Mouse (Mus musculus) testis, adult 2 months (tissue): ENCODE measurements around the gene Dio1. TPM values are rescaled to one million over a fixed set of nuclear protein-coding genes. Genes with fewer than 3 reads are reported as not detected.

Experiments
- H3K27ac ChIP-seq: fragments of 200-500 bp; 2 replicates; pipeline ENCODE4 v1.5.1; 2012; ENCODE audit warnings: low read depth, low read length; ENCODE audit not compliant: control insufficient read depth, insufficient read depth
- H3K27me3 ChIP-seq: fragments of 200-500 bp; 2 replicates; pipeline ENCODE4 v1.6.1; 2012; ENCODE audit warnings: mild to moderate bottlenecking, low read length, moderate library complexity; ENCODE audit not compliant: control insufficient read depth, insufficient read depth
- H3K36me3 ChIP-seq: fragments of 200-500 bp; 2 replicates; pipeline ENCODE4 v1.6.1; 2012; ENCODE audit warnings: mild to moderate bottlenecking, low read length; ENCODE audit not compliant: control insufficient read depth, insufficient read depth
- H3K4me1 ChIP-seq: fragments of 200-500 bp; 2 replicates; pipeline ENCODE4 v1.6.1; 2012; ENCODE audit warnings: low read length; ENCODE audit not compliant: control insufficient read depth, insufficient read depth
- H3K4me3 ChIP-seq: fragments of 200-500 bp; 2 replicates; pipeline ENCODE4 v1.5.1; 2012; ENCODE audit warnings: low read depth, mild to moderate bottlenecking, low read length, moderate library complexity, mixed read lengths; ENCODE audit not compliant: control insufficient read depth
- CTCF ChIP-seq: fragments of 200-500 bp; IDR thresholded peaks from 2 replicates; pipeline ENCODE4 v1.5.1; 2012; ENCODE audit warnings: low read depth, mild to moderate bottlenecking, inconsistent platforms, low read length, moderate library complexity; ENCODE audit not compliant: control insufficient read depth, insufficient read depth, insufficient replicate concordance
- POLR2A ChIP-seq: fragments of 200-500 bp; IDR thresholded peaks from 2 replicates; pipeline ENCODE4 v1.6.1; 2012; ENCODE audit warnings: low read depth, mild to moderate bottlenecking, inconsistent platforms, low read length, moderate library complexity; ENCODE audit not compliant: control insufficient read depth
- polyA plus RNA-seq: library from polyadenylated mRNA; depleted of rRNA; stranded (reverse); fragments of >200 nt; gene quantifications from 2 replicates; pipeline ENCODE4 v1.2.3, GENCODE M21; 2012

Dio1 gene
- polyA plus RNA-seq, 1 experiment: 0.12 TPM

DNA sequence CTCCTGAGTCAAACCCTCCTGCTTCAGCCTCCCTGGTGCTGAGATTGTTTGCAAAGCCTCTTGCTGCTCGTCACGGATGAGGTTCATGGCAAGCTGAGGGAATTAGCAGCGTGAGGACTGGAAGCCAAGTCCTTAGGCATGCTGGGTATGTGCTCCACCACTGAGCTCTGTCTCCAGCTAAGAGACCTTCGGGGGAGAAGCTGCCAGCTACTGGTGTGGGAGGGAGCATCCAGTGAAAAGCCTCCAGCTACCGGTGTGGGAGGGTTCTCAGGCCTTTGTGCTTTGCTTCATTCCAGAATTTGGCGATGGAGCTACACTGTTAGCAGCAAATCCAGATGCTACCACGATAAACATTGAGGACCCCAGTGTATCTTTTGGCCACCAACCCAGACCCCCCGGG, 11.7 kb upstream of the Dio1 start:
- no peak for TF ChIP-seq POLR2A
- TF ChIP-seq CTCF: no peak
- no peaks in the 10 kb centered on the region for H3K27me3 ChIP-seq
- no peak overlapping the region for H3K4me3 ChIP-seq
- H3K4me1 ChIP-seq: peaks cover 10% of the 10 kb centered on the region
- H3K27ac ChIP-seq: no peak overlapping the region
- H3K36me3 ChIP-seq: no peaks in the 10 kb centered on the region

DNA sequence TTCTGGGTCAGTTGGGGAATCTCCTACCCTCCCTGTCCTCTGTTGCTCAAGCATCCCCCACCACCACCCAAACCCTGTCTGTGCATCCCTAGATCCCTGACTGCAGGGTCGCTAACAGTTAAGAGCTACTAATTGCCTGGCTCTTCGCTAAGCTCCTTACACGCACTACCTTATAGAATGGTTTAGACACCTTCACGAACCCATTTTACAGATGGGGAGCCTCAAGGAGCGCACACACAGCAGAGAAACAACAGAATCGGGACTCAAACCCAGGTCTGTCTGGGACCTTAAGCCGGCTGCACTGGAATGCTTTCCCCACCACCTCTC, 7.5 kb upstream of the Dio1 start:
- TF ChIP-seq CTCF: no peak
- TF ChIP-seq POLR2A: no peak
- peak overlapping the region; percentile 90 for H3K4me3 ChIP-seq
- H3K4me1 ChIP-seq: peaks cover 13% of the 10 kb centered on the region
- H3K27ac ChIP-seq: peak overlapping the region; percentile 34; the same call in 1 of the 2 replicates
- H3K27me3 ChIP-seq: no peaks in the 10 kb centered on the region
- H3K36me3 ChIP-seq: no peaks in the 10 kb centered on the region

DNA sequence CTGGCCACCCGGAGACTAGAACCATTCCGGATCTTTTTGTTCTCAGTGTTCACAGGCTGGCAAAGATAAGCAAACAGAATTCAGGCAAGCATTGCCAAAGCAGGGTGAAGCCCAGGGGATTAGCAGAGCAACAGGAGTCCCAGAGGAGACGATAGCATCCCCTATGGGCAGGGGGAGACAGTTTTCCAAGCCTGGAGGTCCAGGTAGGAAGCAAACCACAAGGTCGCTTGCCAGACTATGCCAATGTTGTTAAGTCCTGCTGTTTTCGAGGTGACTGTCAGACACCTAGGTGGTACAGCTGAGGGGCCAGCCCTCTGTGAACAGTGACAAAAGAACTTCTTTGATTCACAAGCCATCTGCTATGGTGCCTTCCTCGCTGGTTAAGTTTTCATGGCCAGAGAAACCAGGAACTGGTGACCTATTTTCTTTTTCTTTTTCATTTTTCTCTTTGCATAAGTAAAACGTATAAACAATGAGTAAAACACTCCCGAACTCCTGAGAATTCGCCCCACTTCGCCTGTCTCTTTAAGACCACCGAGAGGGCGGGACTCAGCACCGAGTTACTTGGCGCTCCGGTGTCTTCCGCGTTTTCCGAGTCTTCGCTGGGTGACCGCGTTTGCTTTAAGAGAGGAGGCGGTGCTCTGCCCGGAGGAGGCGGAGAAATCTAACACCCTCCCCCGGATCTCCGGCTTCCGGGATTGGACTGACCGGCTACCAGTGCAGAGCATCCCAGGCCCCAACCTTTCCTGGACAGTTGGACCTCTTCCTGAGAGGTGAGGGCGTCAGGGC, 6.9 kb upstream of the Dio1 start, which contains the start of gene Yipf1:
Gene Yipf1, plus strand, starts transcription at position 674 of the 789 bp plus-strand sequence.
- H3K27me3 ChIP-seq: no peaks in the 10 kb centered on the region
- peak within 1 kb of the TSS; percentile 55 for H3K27ac ChIP-seq

DNA sequence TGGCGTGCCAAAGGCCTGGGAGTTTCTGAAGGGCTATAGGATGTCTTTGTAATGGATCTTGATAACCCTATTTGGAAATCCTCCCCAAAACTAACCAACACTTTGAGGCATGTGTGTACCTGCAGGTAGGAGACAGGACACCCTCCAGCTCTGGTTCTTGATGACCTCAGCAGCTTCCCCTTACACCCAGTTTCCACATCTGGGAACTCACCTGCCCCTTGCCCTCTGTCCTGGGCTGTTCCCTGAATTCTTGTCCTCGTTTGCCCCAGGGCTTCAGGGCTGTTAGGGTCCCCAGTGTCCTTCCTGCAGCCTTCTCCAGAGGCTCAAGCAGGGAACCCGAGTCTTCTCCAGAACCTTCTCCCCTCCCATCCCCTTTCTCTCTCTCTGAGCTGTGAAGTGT, 3.4 kb downstream of the Dio1 start:
- Histone ChIP-seq H3K36me3 (no peaks in the 10 kb centered on the region), H3K27me3 (no peaks in the 10 kb centered on the region), H3K27ac (no peak overlapping the region), H3K4me3 (no peak overlapping the region), H3K4me1 (peaks cover 2% of the 10 kb centered on the region; the same call in 1 of the 2 replicates)
- no peak for TF ChIP-seq POLR2A
- TF ChIP-seq CTCF: no peak

More for the DNA sequence above, 6.9 kb upstream of the Dio1 start, which contains the start of gene Yipf1:
- Histone ChIP-seq H3K4me1 (peaks cover 13% of the 10 kb centered on the region), H3K36me3 (no peaks in the 10 kb centered on the region), H3K4me3 (peak within 1 kb of the TSS; percentile 90)
- TF ChIP-seq CTCF (no peak; the same call in 1 of the 2 replicates), POLR2A (peak; percentile 44)

DNA sequence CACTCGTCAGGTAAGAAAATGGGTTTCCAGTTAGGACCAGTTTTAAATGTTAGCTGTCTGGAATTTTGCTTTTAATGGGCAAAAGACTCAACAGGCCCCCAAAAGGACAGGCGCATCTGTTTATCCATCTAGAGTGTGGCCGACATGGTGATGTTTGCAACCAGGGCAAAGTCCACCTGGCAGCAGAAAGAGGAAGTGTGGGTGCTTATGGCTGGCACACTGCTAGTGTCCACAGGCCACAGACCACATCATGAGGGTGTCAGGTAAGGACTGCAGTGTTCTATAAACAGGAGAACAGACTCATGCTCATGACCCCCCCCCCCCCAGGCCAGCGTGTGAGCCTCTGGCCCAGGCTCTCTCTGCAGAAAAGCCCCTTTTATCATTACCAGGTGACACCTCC, 4.1 kb downstream of the Dio1 start:
- H3K36me3 ChIP-seq: no peaks in the 10 kb centered on the region
- no peak overlapping the region for H3K4me3 ChIP-seq
- H3K4me1 ChIP-seq: peaks cover 2% of the 10 kb centered on the region; the same call in 1 of the 2 replicates
- H3K27me3 ChIP-seq: no peaks in the 10 kb centered on the region
- TF ChIP-seq CTCF (no peak), POLR2A (no peak)
- H3K27ac ChIP-seq: no peak overlapping the region

GRCm38 (mm10) chr4:107302221-107302620, 4.7 kb downstream of the Dio1 start:
- H3K36me3 ChIP-seq: no peaks in the 10 kb centered on the region
- TF ChIP-seq CTCF: no peak
- no peak for TF ChIP-seq POLR2A
- H3K4me3 ChIP-seq: no peak overlapping the region
- peaks cover 2% of the 10 kb centered on the region; the same call in 1 of the 2 replicates for H3K4me1 ChIP-seq
- H3K27me3 ChIP-seq: no peaks in the 10 kb centered on the region
- no peak overlapping the region for H3K27ac ChIP-seq

GRCm38 (mm10) chr4:107300902-107301555, 5.9 kb downstream of the Dio1 start:
- TF ChIP-seq CTCF (no peak), POLR2A (no peak)
- no peak overlapping the region for H3K27ac ChIP-seq
- H3K4me1 ChIP-seq: peaks cover 2% of the 10 kb centered on the region; the same call in 1 of the 2 replicates
- no peaks in the 10 kb centered on the region for H3K36me3 ChIP-seq
- H3K4me3 ChIP-seq: no peak overlapping the region
- H3K27me3 ChIP-seq: no peaks in the 10 kb centered on the region
